Mouse (Mus musculus) midbrain, embryonic 16.5 days (tissue): ENCODE results near the gene Klhl40. TPM values are rescaled to one million over a fixed set of nuclear protein-coding genes. Genes with fewer than 3 reads are reported as not detected.

Source experiments
- ATAC-seq: fragments of 200-750 bp; cut with Nextera tagmentation; 2 replicates; pipeline ENCODE4 v1.8.0; 2017; ENCODE audit warnings: moderate TSS enrichment
- H3K27ac ChIP-seq: fragments of 300-500 bp; sonication (generic); 2 replicates; pipeline ENCODE4 v1.5.1; 2014; ENCODE audit warnings: mild to moderate bottlenecking, low read length, mixed read lengths
- H3K27me3 ChIP-seq: fragments of 300-500 bp; sonication (generic); 2 replicates; pipeline ENCODE4 v1.6.1; 2014; ENCODE audit warnings: low read depth, low read length, mixed read lengths; ENCODE audit not compliant: control insufficient read depth, insufficient read depth
- H3K36me3 ChIP-seq: fragments of 300-500 bp; sonication (generic); 2 replicates; pipeline ENCODE4 v1.6.1; 2014; ENCODE audit warnings: mild to moderate bottlenecking, low read length, moderate library complexity, mixed read lengths; ENCODE audit not compliant: control insufficient read depth, insufficient read depth
- H3K4me1 ChIP-seq: fragments of 300-500 bp; sonication (generic); 2 replicates; pipeline ENCODE4 v1.6.1; 2014; ENCODE audit warnings: mild to moderate bottlenecking, low read length, mixed read lengths; ENCODE audit not compliant: control insufficient read depth, insufficient read depth
- H3K4me2 ChIP-seq: fragments of 300-500 bp; sonication (generic); 2 replicates; pipeline ENCODE4 v1.6.1; 2014; ENCODE audit warnings: mild to moderate bottlenecking, low read length, mixed read lengths
- H3K4me3 ChIP-seq: fragments of 300-500 bp; sonication (generic); 2 replicates; pipeline ENCODE4 v1.5.1; 2014; ENCODE audit warnings: low read depth, mild to moderate bottlenecking, low read length, moderate library complexity, mixed read lengths
- H3K9ac ChIP-seq: fragments of 300-500 bp; sonication (generic); 2 replicates; pipeline ENCODE4 v1.6.1; 2014; ENCODE audit warnings: low read depth, low read length, mixed read lengths
- H3K9me3 ChIP-seq: fragments of 300-500 bp; sonication (generic); replicated peaks from 2 replicates; pipeline ENCODE4 v1.6.1; 2014; ENCODE audit warnings: mild to moderate bottlenecking, low read length, mixed read lengths; ENCODE audit not compliant: control insufficient read depth, poor library complexity, severe bottlenecking
- WGBS: fragments of 180-500 bp; shearing (Covaris S2); extraction: QIAGEN DNeasy Blood & Tissue Kit; methylation state at CpG from one replicate; pipeline ENCODE4 v1.1.7; 2014; 5-methylcytosine and 5-hydroxymethylcytosine counted together
- polyA plus RNA-seq: library from polyadenylated mRNA; unstranded; fragments of >200 nt; fragmentation: Nextera tagmentation; extraction: Ambion mirVana; gene quantifications from 2 replicates; pipeline ENCODE4 v1.2.1, GENCODE M21; 2015

Klhl40 gene
- polyA plus RNA-seq, 1 experiment from 2014 or later = 1.6 TPM

GRCm38 (mm10) chr9:121772412-121772811, 5.0 kb upstream of the Klhl40 start:
- H3K9ac ChIP-seq = no peak overlapping the region
- no peaks in the 10 kb centered on the region for H3K4me1 ChIP-seq
- no peak overlapping the region for H3K4me3 ChIP-seq
- peaks cover 8% of the 10 kb centered on the region; the same call in 1 of the 2 replicates for H3K27me3 ChIP-seq
- ATAC-seq = no peak
- H3K9me3 ChIP-seq = no peaks in the 10 kb centered on the region
- no peak overlapping the region for H3K4me2 ChIP-seq
- H3K27ac ChIP-seq = no peak overlapping the region
- peaks cover 7% of the 10 kb centered on the region for H3K36me3 ChIP-seq
- WGBS = 80% methylated on average over 5 of the region's 5 CpGs

DNA sequence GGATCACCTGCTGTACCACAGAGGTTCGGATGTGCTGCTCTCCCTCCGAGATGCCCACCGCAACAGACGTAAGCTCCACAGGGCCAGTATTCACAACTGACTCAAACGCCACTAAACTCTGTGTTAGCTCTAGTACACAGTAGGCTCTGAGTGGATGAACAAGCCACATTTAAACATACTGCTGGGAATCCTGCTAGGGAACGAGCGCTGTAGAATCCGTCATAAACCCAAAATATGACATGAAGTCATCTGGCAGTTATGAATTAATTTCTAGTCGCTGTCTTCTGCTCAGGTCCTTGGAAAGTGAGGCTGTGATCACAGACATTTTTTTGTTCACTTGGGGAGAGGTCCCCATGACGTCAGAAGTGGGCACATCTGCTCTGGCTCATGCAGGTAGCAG, 1.5 kb upstream of the Klhl40 start:
- Histone ChIP-seq H3K9me3 (no peaks in the 10 kb centered on the region), H3K36me3 (no peaks in the 10 kb centered on the region), H3K4me3 (no peak overlapping the region), H3K27me3 (peaks cover 24% of the 10 kb centered on the region), H3K27ac (no peak overlapping the region), H3K4me2 (no peak overlapping the region), H3K4me1 (no peaks in the 10 kb centered on the region), H3K9ac (no peak overlapping the region)
- whole genome bisulfite sequencing = 79% methylated on average over 10 of the region's 10 CpGs
- ATAC-seq = no peak

DNA sequence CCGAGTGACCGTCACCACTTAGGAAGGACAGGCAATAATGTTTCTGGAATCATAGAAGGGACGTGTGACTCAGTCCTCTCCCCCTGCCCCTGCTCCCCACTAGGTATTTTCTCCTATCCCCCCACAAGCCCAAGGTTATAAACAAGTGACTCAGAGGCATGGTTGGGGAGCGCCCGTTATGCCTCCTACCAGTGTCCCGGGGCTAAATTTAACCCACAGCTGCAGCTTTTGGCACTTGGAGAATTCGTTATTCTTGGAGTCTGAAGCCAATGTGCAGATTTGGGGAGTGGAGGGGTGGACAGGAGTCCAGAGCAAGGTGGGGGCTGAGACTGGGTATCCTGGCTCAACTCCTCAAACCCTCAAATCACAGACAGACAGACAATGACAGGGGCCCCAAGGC, 896 bp upstream of the Klhl40 start:
- no peaks in the 10 kb centered on the region for H3K36me3 ChIP-seq
- WGBS = 84% methylated on average over 7 of the region's 7 CpGs
- H3K4me2 ChIP-seq = no peak overlapping the region
- H3K9me3 ChIP-seq = no peaks in the 10 kb centered on the region
- H3K9ac ChIP-seq = no peak overlapping the region
- peaks cover 24% of the 10 kb centered on the region for H3K27me3 ChIP-seq
- no peak for ATAC-seq
- no peaks in the 10 kb centered on the region for H3K4me1 ChIP-seq
- H3K4me3 ChIP-seq = no peak overlapping the region
- H3K27ac ChIP-seq = no peak overlapping the region

DNA sequence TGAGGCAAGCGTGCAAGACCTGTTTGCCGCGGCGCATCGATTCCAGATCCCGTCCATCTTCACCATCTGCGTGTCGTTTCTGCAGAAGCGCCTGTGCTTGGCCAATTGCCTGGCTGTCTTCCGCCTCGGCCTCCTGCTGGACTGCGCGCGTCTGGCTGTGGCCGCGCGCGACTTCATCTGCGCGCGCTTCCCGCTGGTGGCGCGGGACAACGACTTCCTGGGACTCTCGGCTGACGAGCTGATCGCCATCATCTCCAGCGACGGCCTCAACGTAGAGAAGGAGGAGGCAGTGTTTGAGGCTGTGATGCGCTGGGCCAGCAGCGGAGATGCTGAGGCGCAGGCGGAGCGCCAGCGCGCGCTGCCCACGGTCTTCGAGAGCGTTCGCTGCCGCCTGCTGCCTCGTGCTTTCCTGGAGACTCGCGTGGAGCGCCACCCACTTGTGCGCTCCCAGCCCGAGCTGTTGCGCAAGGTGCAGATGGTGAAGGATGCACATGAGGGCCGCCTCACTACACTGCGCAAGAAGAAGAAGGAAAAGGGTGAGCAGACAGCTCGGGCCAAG, 738 bp downstream of the Klhl40 start:
- Histone ChIP-seq H3K4me1 (no peaks in the 10 kb centered on the region), H3K36me3 (no peaks in the 10 kb centered on the region), H3K9me3 (no peaks in the 10 kb centered on the region), H3K27ac (0 out of 2 replicates have a peak overlapping the region, but pooled peaks have one; percentile 23), H3K4me2 (peak overlapping the region; percentile 79), H3K27me3 (peaks cover 24% of the 10 kb centered on the region), H3K4me3 (peak overlapping the region; percentile 38), H3K9ac (peak overlapping the region; percentile 62)
- peak; percentile 64 for ATAC-seq
- WGBS = 11% methylated on average over 54 of the region's 54 CpGs

DNA sequence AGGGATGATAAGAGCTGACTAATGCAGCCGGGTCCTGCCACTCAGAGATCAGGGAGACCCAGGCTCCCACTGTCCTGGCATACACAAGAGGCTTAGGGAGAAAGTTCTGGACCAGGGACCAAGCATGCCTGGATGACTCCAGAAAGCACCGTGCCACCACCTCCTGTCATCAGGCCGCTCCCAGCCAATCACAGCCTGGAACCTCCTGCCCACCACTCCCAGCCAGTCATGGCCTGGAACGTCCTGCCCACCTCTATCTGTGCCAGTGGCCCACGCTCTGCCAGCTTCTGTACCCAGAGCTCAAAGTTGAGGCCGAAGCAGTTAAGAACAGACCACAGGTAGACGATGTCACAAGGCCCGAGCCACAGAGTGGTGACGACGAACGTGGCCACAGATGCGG, 7.4 kb downstream of the Klhl40 start:
- no peak for ATAC-seq
- Histone ChIP-seq H3K27me3 (no peaks in the 10 kb centered on the region), H3K9ac (no peak overlapping the region), H3K27ac (no peak overlapping the region), H3K4me1 (no peaks in the 10 kb centered on the region), H3K4me3 (no peak overlapping the region), H3K4me2 (no peak overlapping the region), H3K36me3 (no peaks in the 10 kb centered on the region), H3K9me3 (no peaks in the 10 kb centered on the region)
- WGBS = 92% methylated on average over 12 of the region's 12 CpGs

DNA sequence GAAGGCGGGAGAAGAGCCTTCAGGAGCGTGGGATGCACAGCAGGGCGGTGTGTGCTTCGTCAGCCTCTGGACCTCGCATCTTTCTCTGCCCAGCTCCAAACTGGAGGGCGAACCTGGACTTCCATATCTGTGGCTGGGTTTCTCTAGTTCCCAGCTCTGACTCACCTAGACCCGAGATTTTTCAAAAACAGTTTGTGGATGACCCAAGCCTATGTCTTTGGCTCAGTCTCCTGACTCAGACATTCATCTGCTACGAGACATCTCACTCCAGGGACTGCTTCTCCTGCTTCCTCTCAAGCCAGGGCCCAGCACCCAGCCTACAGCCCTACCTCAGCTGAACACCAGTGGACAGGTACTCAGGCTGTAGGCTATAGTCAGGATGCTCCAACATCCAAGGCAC, 7.9 kb downstream of the Klhl40 start:
- Histone ChIP-seq H3K9me3 (no peaks in the 10 kb centered on the region), H3K9ac (no peak overlapping the region), H3K36me3 (no peaks in the 10 kb centered on the region), H3K27ac (no peak overlapping the region), H3K4me2 (no peak overlapping the region), H3K4me1 (no peaks in the 10 kb centered on the region), H3K4me3 (no peak overlapping the region), H3K27me3 (no peaks in the 10 kb centered on the region)
- 81% methylated on average over 8 of the region's 8 CpGs for WGBS
- ATAC-seq = no peak

DNA sequence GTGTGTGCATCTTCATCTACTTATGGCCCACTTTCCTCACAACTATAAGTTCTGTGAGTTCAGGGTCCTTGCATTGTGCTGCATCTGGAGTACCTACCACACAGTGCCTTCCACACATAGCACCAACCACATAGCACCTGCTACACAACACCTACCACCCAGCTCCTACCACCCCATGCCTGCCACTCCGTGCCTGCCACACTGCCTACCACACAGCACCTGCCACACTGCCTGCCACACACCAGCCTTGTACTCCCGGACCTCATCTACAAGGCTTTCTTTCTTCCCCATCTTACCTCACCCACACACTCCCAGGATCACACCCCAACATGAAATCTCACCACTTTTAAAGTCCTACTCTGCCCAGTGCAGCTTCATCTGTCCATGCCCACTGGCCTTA, 9.0 kb downstream of the Klhl40 start:
- Histone ChIP-seq H3K9ac (no peak overlapping the region), H3K27me3 (no peaks in the 10 kb centered on the region), H3K4me2 (no peak overlapping the region), H3K36me3 (no peaks in the 10 kb centered on the region), H3K4me3 (no peak overlapping the region), H3K4me1 (no peaks in the 10 kb centered on the region), H3K9me3 (no peaks in the 10 kb centered on the region), H3K27ac (no peak overlapping the region)
- ATAC-seq = no peak
- 80% methylated on average over 2 of the region's 2 CpGs for WGBS

GRCm38 (mm10) chr9:121791206-121791605, 13.8 kb downstream of the Klhl40 start:
- H3K36me3 ChIP-seq = no peaks in the 10 kb centered on the region
- no peak overlapping the region for H3K9ac ChIP-seq
- H3K4me2 ChIP-seq = no peak overlapping the region
- 13% methylated on average over 5 of the region's 5 CpGs for WGBS
- H3K27me3 ChIP-seq = no peaks in the 10 kb centered on the region
- no peak overlapping the region for H3K27ac ChIP-seq
- ATAC-seq = no peak
- no peaks in the 10 kb centered on the region for H3K9me3 ChIP-seq
- 0 out of 2 replicates have a peak, but pooled peaks cover 2% of the 10 kb centered on the region for H3K4me1 ChIP-seq
- H3K4me3 ChIP-seq = no peak overlapping the region

DNA sequence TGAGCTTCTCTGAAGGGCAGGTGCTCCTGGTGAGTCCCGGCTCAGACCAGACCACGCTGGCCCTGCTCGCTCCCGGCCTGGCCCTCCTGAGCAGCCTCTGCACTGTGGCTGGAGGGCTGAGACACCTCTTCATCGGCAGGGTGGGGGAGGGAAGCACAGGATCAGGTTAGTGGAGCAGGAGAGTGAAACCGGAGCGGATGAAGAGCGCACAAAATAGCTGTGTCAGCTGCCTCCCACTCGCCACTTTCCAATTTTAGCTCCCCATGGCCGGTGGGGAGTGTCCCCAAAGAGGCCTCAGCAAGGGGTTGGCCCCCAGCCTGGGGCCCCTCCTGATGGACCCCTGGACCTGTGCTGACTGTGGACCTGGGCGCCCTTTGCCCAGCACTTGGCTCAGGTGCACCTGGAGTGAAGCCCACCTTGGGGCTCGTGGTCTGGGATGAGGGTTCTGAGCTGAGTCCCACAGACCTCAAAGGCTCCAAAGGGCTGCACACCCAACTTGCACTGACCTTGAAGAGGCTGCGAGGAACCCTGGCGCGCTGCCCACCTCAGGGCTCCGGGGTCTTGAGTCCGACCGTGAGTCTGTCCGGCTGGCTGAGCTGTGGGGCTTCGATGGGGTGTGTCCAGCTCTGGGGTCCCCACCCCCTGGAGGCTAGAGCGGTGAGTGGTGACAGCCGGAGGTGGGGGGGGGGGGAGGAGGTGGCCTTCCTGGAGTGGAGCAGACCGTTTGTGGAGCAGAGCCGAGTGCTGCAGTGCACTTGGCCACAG, 14.5 kb downstream of the Klhl40 start, which contains the start of gene Hhatl:
Gene Hhatl (minus strand): TSS at position 751 of the 765 bp plus-strand sequence.
- Histone ChIP-seq H3K4me2 (no peak within 1 kb of the TSS), H3K27ac (no peak within 1 kb of the TSS), H3K9me3 (no peaks in the 10 kb centered on the region), H3K4me3 (no peak within 1 kb of the TSS), H3K4me1 (0 out of 2 replicates have a peak, but pooled peaks cover 2% of the 10 kb centered on the region), H3K27me3 (no peaks in the 10 kb centered on the region), H3K9ac (no peak within 1 kb of the TSS), H3K36me3 (no peaks in the 10 kb centered on the region)
- WGBS = 46% methylated on average over 24 of the region's 24 CpGs
- ATAC-seq = no peak
